Mouse (Mus musculus): ENCODE measurements around the gene Gckr.

GRCm38 (mm10) chr5:31254452-31254851 lies 42.8 kb upstream of the Gckr start:
- no peak for TF ChIP-seq MAFK (IDR thresholded peaks at IDR 0.05; ENCODE audit: insufficient read depth, low read depth, low read length)
- no peak for TF ChIP-seq ZNF384 (IDR thresholded peaks at IDR 0.05; ENCODE audit: low read depth, low read length)
- no peak for TF ChIP-seq CHD2 (IDR thresholded peaks at IDR 0.05; ENCODE audit: low read depth, low read length)
- no peak for TF ChIP-seq HCFC1 (IDR thresholded peaks at IDR 0.05; ENCODE audit: borderline replicate concordance, insufficient read depth, low read length)

Measured in ES-E14 (cell line).